Mouse (Mus musculus) ovary, postnatal 36 days (tissue): Measurements from ENCODE around the gene Prdm16.

ENCODE experiments used
- DNase-seq: peaks from one replicate; pipeline ENCODE4 v3.0.0; 2022; ENCODE audit warnings: low spot score, mixed read lengths

The Prdm16 gene

GRCm38 (mm10) chr4:154603663-154604441 is 32.8 kb downstream of the Prdm16 start:
- no peak for DNase-seq

GRCm38 (mm10) chr4:154602409-154602808 is 34.3 kb downstream of the Prdm16 start:
- no peak for DNase-seq

GRCm38 (mm10) chr4:154601006-154601405 is 35.7 kb downstream of the Prdm16 start:
- DNase-seq: no peak

DNA sequence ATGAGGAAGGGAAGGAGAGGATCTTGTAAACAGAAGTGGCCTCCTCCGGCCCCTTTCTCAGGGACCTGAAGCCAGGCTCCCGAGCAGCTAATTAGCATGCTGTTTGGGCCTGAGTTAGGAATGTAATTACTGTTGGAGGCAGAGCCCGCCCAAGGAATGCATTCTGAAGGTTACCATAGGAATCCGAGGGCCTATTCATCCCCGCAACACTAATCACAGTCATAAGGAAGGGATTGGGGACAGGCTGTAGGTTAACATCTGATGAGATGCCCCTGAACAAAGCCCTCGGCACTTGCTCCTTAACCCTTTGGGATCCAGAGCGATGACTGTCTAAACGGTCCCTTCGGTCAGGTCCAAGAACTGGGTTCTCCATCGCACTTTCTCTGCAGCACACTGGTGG is 36.7 kb downstream of the Prdm16 start:
- no peak for DNase-seq

GRCm38 (mm10) chr4:154598357-154598756 is 38.3 kb downstream of the Prdm16 start:
- no peak for DNase-seq

GRCm38 (mm10) chr4:154596805-154597204 is 39.9 kb downstream of the Prdm16 start:
- no peak for DNase-seq

- no peak for DNase-seq
These were observed 41.7 kb downstream of the Prdm16 start for GRCm38 (mm10) chr4:154594761-154595556.

DNA sequence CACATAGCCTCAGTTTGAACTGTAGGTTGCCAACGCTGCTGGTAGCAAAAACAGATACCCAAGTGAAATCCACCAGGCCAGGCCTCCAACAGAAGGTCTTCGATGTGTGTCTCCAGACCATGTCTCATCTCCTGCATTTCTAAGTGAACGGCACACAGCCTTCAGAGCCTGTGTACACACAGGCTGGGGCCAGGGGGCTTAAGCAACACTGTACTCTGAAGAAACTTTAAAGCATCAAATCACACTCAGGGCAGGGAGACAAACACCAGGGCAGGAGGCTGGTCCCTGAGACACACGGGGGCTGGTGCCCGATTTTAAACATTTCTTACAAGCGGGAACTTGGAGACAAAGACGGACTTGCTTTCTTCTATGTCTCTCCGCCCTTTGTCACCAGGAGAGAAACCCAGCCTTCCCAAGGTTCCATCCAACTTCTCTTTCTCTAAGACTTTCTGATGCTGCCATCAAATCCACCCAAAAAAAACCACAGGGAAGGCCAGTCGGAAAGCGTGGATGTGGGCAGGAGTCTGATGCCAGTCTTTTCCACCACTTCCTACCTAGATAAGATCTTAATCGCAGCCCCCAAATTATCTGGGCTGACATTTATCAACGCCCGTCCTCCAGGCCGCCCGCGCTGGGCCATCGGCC is 42.4 kb downstream of the Prdm16 start:
- no peak for DNase-seq

GRCm38 (mm10) chr4:154592562-154592961 is 44.1 kb downstream of the Prdm16 start:
- no peak for DNase-seq

- DNase-seq: no peak
These were observed 45.8 kb downstream of the Prdm16 start for GRCm38 (mm10) chr4:154590910-154591309.

GRCm38 (mm10) chr4:154586334-154586733 is 50.3 kb downstream of the Prdm16 start:
- no peak for DNase-seq

DNA sequence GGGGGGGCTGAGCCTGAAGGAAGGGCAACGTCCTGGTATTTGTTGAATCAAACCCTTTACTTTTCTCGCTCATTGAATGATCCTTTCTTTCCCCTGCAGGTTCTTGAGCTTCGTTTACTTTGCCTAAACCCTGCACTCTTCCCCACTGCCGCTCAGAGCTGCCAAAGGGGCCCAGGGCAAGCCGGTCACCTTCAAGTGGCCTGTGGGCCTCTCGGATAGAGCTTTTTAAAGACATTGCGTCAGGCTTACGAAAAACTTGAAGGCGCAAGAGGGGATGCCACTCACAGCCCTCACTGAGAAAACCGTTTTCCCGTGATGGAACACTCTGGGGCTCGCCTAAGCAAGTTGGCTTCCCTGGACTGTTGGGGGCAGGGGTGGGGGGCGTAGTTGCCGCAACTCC is 50.9 kb downstream of the Prdm16 start:
- no peak for DNase-seq

DNA sequence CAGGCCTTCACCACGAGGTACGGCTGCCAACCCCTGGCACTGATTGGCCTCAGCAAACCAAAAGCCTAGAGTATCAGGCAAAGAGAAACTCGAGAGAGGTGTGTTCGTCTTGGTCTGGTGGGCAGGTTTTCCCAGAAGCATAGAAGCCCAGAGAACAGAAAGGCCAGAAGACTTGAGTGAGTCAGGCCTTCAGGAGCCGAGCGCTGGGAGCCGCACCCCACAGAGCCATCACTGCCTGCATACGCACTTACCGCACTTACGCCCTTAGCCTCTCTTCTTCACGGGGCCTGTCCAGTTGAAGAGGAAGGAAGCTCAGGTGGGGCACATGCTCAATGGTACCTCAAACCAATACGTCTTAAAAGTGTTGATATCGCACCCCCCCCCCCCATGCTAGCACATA is 53.0 kb downstream of the Prdm16 start:
- DNase-seq: no peak

DNA sequence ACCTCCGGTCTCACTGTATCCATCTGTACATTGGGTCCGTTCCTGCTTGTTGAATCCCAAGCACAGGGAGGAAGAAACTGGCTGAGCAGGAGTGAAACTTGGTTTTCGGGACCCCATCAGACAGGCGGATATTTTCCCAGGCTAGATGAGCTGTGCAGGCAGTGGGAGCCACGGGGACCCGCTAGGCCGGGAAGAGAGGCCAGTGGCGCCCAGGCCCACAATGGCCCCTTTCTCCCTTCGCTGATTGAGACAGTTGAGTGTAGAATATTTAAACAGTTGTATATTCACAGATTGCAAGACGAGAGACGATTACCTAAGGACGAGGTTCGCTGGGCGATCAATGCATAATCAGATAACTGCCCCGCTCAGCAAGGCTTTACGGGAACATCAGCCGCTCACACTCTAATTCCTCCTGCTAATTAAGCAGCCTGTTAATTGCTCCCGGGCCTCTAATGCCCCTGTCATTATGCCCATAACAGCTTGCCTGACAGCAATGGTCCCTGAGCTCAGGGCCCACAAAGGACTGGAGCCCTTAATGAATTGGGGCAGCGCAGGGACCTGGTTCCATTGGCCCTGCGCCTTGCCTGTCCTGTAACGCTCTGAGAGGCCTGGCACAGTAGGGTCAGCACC is 54.0 kb downstream of the Prdm16 start:
- DNase-seq: no peak

- DNase-seq: no peak
These were observed 55.3 kb downstream of the Prdm16 start for GRCm38 (mm10) chr4:154581261-154581886.

- no peak for DNase-seq
These were observed 62.3 kb downstream of the Prdm16 start for GRCm38 (mm10) chr4:154574208-154574875.

DNA sequence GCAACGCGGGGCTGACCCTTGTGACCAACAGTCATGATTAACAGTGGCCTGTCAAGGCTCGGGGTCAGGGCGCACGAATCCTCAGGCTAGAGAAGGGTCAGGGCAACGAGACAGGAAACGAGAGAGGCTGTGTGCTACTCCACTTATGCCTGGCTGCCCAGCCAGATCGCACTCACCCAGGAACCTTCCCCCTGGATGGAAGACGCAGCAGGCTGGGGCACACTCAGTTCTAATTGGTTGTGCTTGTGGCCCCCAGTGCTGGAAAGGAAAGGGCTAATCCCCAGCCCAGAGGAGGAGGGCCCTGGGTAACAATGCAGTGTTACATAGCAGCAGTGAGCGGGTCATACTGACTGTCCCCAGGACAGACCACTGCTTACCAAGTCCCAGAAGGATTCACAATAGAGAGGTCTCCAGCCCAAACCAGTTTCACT is 66.2 kb downstream of the Prdm16 start:
- no peak for DNase-seq

DNA sequence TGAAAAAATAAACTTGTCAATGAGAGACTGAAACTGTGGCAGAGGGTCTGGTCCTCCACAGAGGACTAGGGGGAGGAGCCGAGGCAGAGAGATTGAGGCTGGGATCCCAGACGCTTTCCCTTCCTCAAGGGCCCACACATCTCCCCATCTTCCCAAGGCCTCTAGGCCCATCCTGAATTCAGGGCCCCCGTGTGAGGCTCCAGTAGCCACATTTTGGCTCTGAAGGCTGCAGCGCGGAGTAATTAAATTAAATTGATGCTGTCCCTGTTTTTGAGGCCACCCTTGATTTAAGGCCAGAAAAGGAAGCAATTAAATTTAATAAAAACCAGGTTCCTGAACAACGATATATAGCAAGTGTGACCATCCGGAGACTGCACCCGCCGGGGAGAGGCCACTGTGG is 66.8 kb downstream of the Prdm16 start:
- DNase-seq: no peak

- DNase-seq: no peak
These were observed 67.9 kb downstream of the Prdm16 start for GRCm38 (mm10) chr4:154568798-154569197.

DNA sequence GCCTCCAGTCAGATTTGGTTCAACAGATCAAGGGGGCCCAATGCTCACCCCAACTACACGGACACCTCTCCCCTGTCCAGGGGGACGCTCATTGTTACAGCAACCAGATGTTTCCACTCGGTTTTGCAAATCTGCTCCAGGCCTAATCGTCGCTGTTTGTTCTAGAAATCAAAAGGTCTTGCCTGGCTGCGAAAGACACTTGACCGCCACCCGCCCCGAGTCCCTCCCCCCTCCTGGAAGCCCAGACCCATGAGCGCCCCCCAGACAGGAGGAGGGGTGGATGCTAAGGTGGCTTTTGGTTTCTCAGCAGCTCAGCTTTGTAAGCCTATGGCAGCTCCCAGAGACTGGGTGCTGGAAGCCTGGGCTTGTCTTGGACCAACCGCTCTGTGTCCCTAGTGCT is 68.7 kb downstream of the Prdm16 start:
- DNase-seq: no peak

DNA sequence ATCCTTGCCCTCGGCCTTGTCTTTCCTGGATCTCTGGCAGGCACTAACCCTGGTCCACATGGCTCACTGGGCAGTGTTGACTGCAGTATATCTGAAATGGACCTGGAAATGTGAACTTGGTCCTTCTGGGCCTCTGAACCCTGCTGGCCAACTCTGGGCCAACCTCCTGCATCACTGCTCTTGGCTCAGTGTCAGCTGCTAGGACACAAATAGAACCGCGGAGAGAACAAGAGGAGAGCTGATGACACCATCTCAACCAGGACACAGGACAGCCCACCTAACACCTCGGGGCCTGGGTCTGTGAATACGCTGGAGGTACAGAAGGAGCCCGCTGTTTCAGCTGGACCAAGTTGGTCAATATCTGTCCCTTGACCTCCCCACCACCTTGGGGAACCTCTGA is 73.5 kb downstream of the Prdm16 start:
- DNase-seq: no peak
